Mouse (Mus musculus) midbrain, embryonic 10.5 days (tissue): ENCODE results near the gene Hmox1. TPM values are rescaled to one million over a fixed set of nuclear protein-coding genes. Genes with fewer than 3 reads are reported as not detected.

Source experiments
- DNase-seq: peaks from one replicate; pipeline ENCODE4 v3.0.0-alpha.2; 2017; ENCODE audit warnings: low spot score
- H3K27ac ChIP-seq: fragments of 300-500 bp; sonication (generic); replicated peaks from 2 replicates; pipeline ENCODE4 v1.5.1; 2016; ENCODE audit warnings: mild to moderate bottlenecking
- H3K27me3 ChIP-seq: fragments of 300-500 bp; sonication (generic); 2 replicates; pipeline ENCODE4 v1.6.1; 2016; ENCODE audit warnings: low read depth, mild to moderate bottlenecking; ENCODE audit not compliant: poor library complexity, severe bottlenecking
- H3K36me3 ChIP-seq: fragments of 300-500 bp; sonication (generic); 2 replicates; pipeline ENCODE4 v1.6.1; 2016; ENCODE audit warnings: mild to moderate bottlenecking, moderate library complexity
- H3K4me1 ChIP-seq: fragments of 300-500 bp; sonication (generic); 2 replicates; pipeline ENCODE4 v1.6.1; 2016
- H3K4me3 ChIP-seq: fragments of 300-500 bp; sonication (generic); 2 replicates; pipeline ENCODE4 v1.5.1; 2016; ENCODE audit warnings: mild to moderate bottlenecking, moderate library complexity
- H3K9me3 ChIP-seq: fragments of 300-500 bp; sonication (generic); replicated peaks from 2 replicates; pipeline ENCODE4 v1.6.1; 2016; ENCODE audit warnings: mild to moderate bottlenecking
- WGBS: fragments of 180-500 bp; shearing (Covaris S2); methylation state at CpG from one replicate; pipeline ENCODE4 v1.1.7; 2016; 5-methylcytosine and 5-hydroxymethylcytosine counted together
- polyA plus RNA-seq: library from polyadenylated mRNA; unstranded; fragments of >200 nt; fragmentation: Nextera tagmentation; extraction: Ambion mirVana; gene quantifications from 2 replicates; pipeline ENCODE4 v1.2.1, GENCODE M21; 2016

Hmox1 gene
- polyA plus RNA-seq, 1 experiment from 2014 or later: 20.5 TPM

DNA sequence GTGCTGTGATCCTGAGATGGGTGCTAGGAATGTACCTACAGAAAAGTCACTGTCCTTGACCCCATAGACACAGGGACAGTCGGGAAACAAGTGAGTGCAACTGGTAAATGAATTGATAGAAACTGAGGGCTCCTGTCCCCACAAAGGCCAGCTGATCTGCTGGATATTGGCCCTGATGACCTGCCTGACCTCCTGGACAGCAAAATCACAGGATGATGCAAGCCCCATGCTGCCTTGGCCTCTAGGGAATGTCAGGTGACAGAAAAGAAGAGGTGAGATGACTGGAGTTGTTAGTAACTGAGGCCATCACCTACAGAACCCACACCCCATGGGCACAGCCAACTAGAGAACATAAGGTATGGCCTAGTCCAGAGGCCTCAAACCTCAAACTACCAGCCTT is 15.2 kb upstream of the Hmox1 start:
- Histone ChIP-seq H3K27ac (no peak overlapping the region), H3K4me1 (peaks cover under 1% of the 10 kb centered on the region), H3K36me3 (no peaks in the 10 kb centered on the region), H3K4me3 (no peak overlapping the region), H3K27me3 (no peaks in the 10 kb centered on the region), H3K9me3 (no peaks in the 10 kb centered on the region)
- DNase-seq: no peak
- 93% methylated on average over 1 of the region's 1 CpGs for WGBS

DNA sequence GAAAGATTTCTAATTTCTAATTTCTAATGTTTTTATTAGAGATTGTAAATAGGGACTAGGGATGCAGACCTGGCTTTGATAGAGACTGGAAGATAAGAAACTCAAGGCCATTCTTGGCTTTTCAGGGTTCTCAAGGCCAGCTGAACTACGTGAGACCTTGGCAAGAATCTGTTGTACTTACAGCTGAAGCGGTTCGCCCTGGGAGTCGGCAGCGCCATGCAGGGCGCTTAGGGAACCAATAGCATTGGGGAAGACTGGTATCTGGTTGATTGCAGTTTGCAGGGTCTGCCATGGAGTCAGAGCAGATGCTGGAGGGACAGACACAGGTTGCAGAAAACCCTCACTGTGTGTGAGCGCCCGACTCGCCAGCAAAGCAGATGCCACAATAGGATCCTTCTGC is 14.6 kb upstream of the Hmox1 start:
- Histone ChIP-seq H3K27ac (no peak overlapping the region), H3K36me3 (no peaks in the 10 kb centered on the region), H3K4me3 (no peak overlapping the region), H3K4me1 (peaks cover 7% of the 10 kb centered on the region), H3K27me3 (no peaks in the 10 kb centered on the region), H3K9me3 (no peaks in the 10 kb centered on the region)
- DNase-seq: no peak
- WGBS: 93% methylated on average over 9 of the region's 9 CpGs

- H3K27ac ChIP-seq: no peak overlapping the region
- H3K9me3 ChIP-seq: no peaks in the 10 kb centered on the region
- WGBS: 82% methylated on average over 9 of the region's 9 CpGs
- H3K27me3 ChIP-seq: no peaks in the 10 kb centered on the region
- no peak overlapping the region for H3K4me3 ChIP-seq
- DNase-seq: no peak
- peaks cover 11% of the 10 kb centered on the region for H3K4me1 ChIP-seq
- no peaks in the 10 kb centered on the region for H3K36me3 ChIP-seq
These were observed 11.9 kb upstream of the Hmox1 start for GRCm38 (mm10) chr8:75081364-75082040.

GRCm38 (mm10) chr8:75082181-75082805 is 11.1 kb upstream of the Hmox1 start:
- no peak overlapping the region for H3K27ac ChIP-seq
- WGBS: 83% methylated on average over 6 of the region's 6 CpGs
- H3K4me1 ChIP-seq: peaks cover 11% of the 10 kb centered on the region
- no peak for DNase-seq
- no peaks in the 10 kb centered on the region for H3K9me3 ChIP-seq
- H3K36me3 ChIP-seq: no peaks in the 10 kb centered on the region
- no peaks in the 10 kb centered on the region for H3K27me3 ChIP-seq
- no peak overlapping the region for H3K4me3 ChIP-seq

- Histone ChIP-seq H3K36me3 (no peaks in the 10 kb centered on the region), H3K9me3 (no peaks in the 10 kb centered on the region), H3K4me3 (peak overlapping the region; percentile 42), H3K27ac (peak overlapping the region; percentile 39), H3K4me1 (peaks cover 11% of the 10 kb centered on the region), H3K27me3 (no peaks in the 10 kb centered on the region)
- peak; percentile 90 for DNase-seq
- WGBS: 7% methylated on average over 17 of the region's 17 CpGs
These were observed 9.6 kb upstream of the Hmox1 start for GRCm38 (mm10) chr8:75083846-75084245.

GRCm38 (mm10) chr8:75084382-75085064 is 8.9 kb upstream of the Hmox1 start:
- Histone ChIP-seq H3K36me3 (no peaks in the 10 kb centered on the region), H3K27me3 (no peaks in the 10 kb centered on the region), H3K4me1 (peaks cover 18% of the 10 kb centered on the region), H3K4me3 (no peak overlapping the region), H3K9me3 (no peaks in the 10 kb centered on the region), H3K27ac (peak overlapping the region; percentile 39; the same call in 1 of the 2 replicates)
- 80% methylated on average over 3 of the region's 3 CpGs for WGBS
- DNase-seq: no peak

- WGBS: 88% methylated on average over 2 of the region's 2 CpGs
- H3K27ac ChIP-seq: no peak overlapping the region
- DNase-seq: no peak
These were observed 7.4 kb upstream of the Hmox1 start for GRCm38 (mm10) chr8:75086002-75086401.

GRCm38 (mm10) chr8:75087127-75087526 is 6.3 kb upstream of the Hmox1 start:
- DNase-seq: no peak
- Histone ChIP-seq H3K27ac (no peak overlapping the region), H3K27me3 (peaks cover 1% of the 10 kb centered on the region; the same call in 1 of the 2 replicates), H3K9me3 (no peaks in the 10 kb centered on the region), H3K4me3 (no peak overlapping the region), H3K36me3 (no peaks in the 10 kb centered on the region), H3K4me1 (peaks cover 23% of the 10 kb centered on the region)

More at GRCm38 (mm10) chr8:75086002-75086401, 7.4 kb upstream of the Hmox1 start:
- Histone ChIP-seq H3K36me3 (no peaks in the 10 kb centered on the region), H3K9me3 (no peaks in the 10 kb centered on the region), H3K27me3 (no peaks in the 10 kb centered on the region), H3K4me3 (no peak overlapping the region), H3K4me1 (peaks cover 23% of the 10 kb centered on the region)

- Histone ChIP-seq H3K9me3 (no peaks in the 10 kb centered on the region), H3K36me3 (no peaks in the 10 kb centered on the region), H3K4me1 (peaks cover 27% of the 10 kb centered on the region), H3K4me3 (no peak overlapping the region), H3K27me3 (peaks cover 9% of the 10 kb centered on the region; the same call in 1 of the 2 replicates), H3K27ac (peak overlapping the region; percentile 64)
- WGBS: 44% methylated on average over 6 of the region's 6 CpGs
- peak; percentile 59 for DNase-seq
These were observed 4.2 kb upstream of the Hmox1 start for GRCm38 (mm10) chr8:75088989-75089881.

GRCm38 (mm10) chr8:75090781-75091365 is 2.5 kb upstream of the Hmox1 start:
- no peak for DNase-seq
- Histone ChIP-seq H3K36me3 (no peaks in the 10 kb centered on the region), H3K27me3 (peaks cover 9% of the 10 kb centered on the region; the same call in 1 of the 2 replicates), H3K9me3 (no peaks in the 10 kb centered on the region), H3K4me1 (peaks cover 27% of the 10 kb centered on the region), H3K4me3 (no peak overlapping the region), H3K27ac (no peak overlapping the region)
- 92% methylated on average over 4 of the region's 4 CpGs for WGBS

- H3K36me3 ChIP-seq: peaks cover 14% of the 10 kb centered on the region
- H3K4me1 ChIP-seq: peaks cover 10% of the 10 kb centered on the region
- DNase-seq: no peak
- WGBS: 88% methylated on average over 4 of the region's 4 CpGs
- H3K4me3 ChIP-seq: no peak overlapping the region
- no peak overlapping the region for H3K27ac ChIP-seq
- no peaks in the 10 kb centered on the region for H3K27me3 ChIP-seq
- H3K9me3 ChIP-seq: no peaks in the 10 kb centered on the region
These were observed 9.5 kb downstream of the Hmox1 start for GRCm38 (mm10) chr8:75102956-75103355.

DNA sequence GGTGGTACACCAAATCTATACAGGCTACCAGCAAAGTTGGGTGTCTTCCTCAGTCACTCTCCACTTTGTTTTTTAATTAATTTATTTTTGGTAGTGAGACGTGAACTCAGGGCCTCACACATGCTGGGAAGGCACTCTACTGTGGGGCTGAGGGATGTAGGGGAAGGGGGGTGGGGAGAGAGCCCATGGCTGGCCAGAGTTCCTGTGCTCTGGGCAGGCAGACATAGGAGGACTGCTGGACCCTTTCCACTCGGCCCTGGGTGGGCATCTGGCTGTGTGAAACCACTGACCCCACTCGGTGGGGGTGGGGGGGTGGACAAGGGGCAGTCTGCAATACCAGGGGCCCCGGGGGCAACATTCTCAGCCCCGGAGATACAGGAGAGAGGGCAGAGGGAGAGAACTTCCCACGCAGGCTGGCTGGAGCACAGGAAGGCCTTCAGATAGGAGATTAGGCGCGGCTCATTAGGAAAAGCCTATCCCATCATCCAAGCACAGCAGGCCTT is 10.0 kb downstream of the Hmox1 start:
- no peaks in the 10 kb centered on the region for H3K27me3 ChIP-seq
- peaks cover 9% of the 10 kb centered on the region for H3K36me3 ChIP-seq
- 50% methylated on average over 8 of the region's 8 CpGs for WGBS
- H3K9me3 ChIP-seq: no peaks in the 10 kb centered on the region
- peak overlapping the region; percentile 74 for H3K27ac ChIP-seq
- DNase-seq: peak; percentile 19
- H3K4me1 ChIP-seq: peaks cover 15% of the 10 kb centered on the region
- H3K4me3 ChIP-seq: no peak overlapping the region
